Mouse (Mus musculus): ENCODE results near the gene Btbd3. TPM values are rescaled to one million over a fixed set of nuclear protein-coding genes. Genes with fewer than 3 reads are reported as not detected.
A peak's percentile ranks its signal among the peaks of the same experiment; 100 is the strongest.

Gene Btbd3
- polyA plus RNA-seq, 1 experiment = 6.7 TPM

DNA sequence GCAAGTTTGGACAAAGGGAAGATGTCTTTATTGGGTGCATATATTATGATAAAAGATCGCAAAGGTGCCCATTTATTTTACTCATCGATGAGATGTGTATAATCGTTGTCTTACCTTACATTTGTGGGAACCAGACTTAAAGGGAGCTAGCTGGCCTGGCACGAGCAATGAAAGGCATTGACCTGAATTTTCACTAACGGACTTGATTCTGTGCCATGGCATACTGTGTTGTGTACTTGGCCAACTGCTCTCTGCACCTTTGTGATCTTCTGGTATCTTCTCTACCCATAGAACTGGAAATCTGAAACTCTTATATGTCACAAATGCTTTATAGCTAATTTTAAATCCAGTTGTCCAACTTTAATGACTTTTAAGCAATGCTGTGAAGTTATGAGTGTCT, 220.9 kb downstream of the Btbd3 start:
- H3K36me3 ChIP-seq (ENCODE audit: control insufficient read depth, insufficient read depth, low read length) = no peaks in the 10 kb centered on the region
- no peaks in the 10 kb centered on the region for H3K27me3 ChIP-seq (replicated peaks; ENCODE audit: control insufficient read depth, insufficient read depth, low read length)
- DNase-seq = no peak
- TF ChIP-seq CTCF (conservative IDR thresholded peaks at IDR 0.05; ENCODE audit: insufficient read depth, insufficient read length, low read depth, low read length) (no peak), POLR2A (IDR thresholded peaks at IDR 0.05; ENCODE audit: low read depth, low read length) (no peak)
- no peaks in the 10 kb centered on the region for H3K4me1 ChIP-seq (ENCODE audit: control insufficient read depth, insufficient read depth, low read length)
- H3K27ac ChIP-seq (ENCODE audit: insufficient read depth, low read depth, low read length) = no peak overlapping the region
- H3K4me3 ChIP-seq (ENCODE audit: insufficient read depth, low read depth, low read length) = no peak overlapping the region
- 88% methylated on average over 5 of the region's 5 CpGs for WGBS

DNA sequence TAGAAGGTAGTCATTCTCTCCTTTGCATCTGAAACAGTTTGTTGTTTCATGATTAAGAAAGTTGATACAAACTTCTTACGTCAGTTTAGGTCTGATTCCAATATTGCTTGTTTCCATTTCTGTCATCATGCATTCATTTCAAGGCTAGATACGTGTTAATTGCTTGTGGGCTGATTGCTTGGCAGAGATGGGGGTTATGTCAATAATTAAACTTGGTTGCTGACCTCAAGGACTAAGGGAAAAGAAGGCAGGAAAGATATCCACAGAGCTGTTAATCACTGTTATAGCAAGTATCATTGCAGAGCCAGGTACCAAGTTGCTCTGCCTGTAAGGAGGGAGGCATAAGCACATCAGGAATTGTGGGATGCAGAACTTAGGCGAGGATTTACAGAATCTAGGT, 226.2 kb downstream of the Btbd3 start:
- H3K27ac ChIP-seq (ENCODE audit: insufficient read depth, low read depth, low read length) = no peak overlapping the region
- no peak for TF ChIP-seq CTCF (conservative IDR thresholded peaks at IDR 0.05; ENCODE audit: insufficient read depth, insufficient read length, low read depth, low read length)
- TF ChIP-seq POLR2A (IDR thresholded peaks at IDR 0.05; ENCODE audit: low read depth, low read length) = no peak
- DNase-seq = peak; percentile 66
- no peaks in the 10 kb centered on the region for H3K36me3 ChIP-seq (ENCODE audit: control insufficient read depth, insufficient read depth, low read length)
- WGBS = 39% methylated on average over 3 of the region's 3 CpGs
- H3K27me3 ChIP-seq (replicated peaks; ENCODE audit: control insufficient read depth, insufficient read depth, low read length) = no peaks in the 10 kb centered on the region
- H3K4me3 ChIP-seq (ENCODE audit: insufficient read depth, low read depth, low read length) = no peak overlapping the region
- H3K4me1 ChIP-seq (ENCODE audit: control insufficient read depth, insufficient read depth, low read length) = peaks cover 4% of the 10 kb centered on the region

DNA sequence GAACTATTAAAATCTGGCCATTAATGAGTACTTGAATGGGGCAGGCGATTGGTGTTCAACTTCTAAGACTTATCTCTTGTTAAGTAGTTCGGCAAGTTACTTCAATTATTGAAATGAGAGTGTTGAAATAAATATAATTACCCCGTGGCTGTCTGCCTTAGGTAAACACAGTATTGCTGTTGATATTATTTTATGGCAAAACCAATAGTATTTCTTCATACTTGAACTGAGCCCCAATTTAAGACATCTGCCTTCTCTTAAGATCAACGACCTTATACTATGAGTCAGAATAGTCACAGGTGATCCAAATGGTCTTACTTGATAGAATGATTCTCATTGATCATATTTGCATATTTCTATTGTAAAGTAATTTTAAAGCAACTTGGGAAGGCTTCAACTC, 228.5 kb downstream of the Btbd3 start:
- DNase-seq = no peak
- Histone ChIP-seq H3K36me3 (ENCODE audit: control insufficient read depth, insufficient read depth, low read length) (no peaks in the 10 kb centered on the region), H3K27ac (ENCODE audit: insufficient read depth, low read depth, low read length) (no peak overlapping the region), H3K27me3 (replicated peaks; ENCODE audit: control insufficient read depth, insufficient read depth, low read length) (no peaks in the 10 kb centered on the region), H3K4me3 (ENCODE audit: insufficient read depth, low read depth, low read length) (no peak overlapping the region), H3K4me1 (ENCODE audit: control insufficient read depth, insufficient read depth, low read length) (peaks cover 4% of the 10 kb centered on the region)
- TF ChIP-seq POLR2A (IDR thresholded peaks at IDR 0.05; ENCODE audit: low read depth, low read length) = no peak
- WGBS = 89% methylated on average over 4 of the region's 4 CpGs

DNA sequence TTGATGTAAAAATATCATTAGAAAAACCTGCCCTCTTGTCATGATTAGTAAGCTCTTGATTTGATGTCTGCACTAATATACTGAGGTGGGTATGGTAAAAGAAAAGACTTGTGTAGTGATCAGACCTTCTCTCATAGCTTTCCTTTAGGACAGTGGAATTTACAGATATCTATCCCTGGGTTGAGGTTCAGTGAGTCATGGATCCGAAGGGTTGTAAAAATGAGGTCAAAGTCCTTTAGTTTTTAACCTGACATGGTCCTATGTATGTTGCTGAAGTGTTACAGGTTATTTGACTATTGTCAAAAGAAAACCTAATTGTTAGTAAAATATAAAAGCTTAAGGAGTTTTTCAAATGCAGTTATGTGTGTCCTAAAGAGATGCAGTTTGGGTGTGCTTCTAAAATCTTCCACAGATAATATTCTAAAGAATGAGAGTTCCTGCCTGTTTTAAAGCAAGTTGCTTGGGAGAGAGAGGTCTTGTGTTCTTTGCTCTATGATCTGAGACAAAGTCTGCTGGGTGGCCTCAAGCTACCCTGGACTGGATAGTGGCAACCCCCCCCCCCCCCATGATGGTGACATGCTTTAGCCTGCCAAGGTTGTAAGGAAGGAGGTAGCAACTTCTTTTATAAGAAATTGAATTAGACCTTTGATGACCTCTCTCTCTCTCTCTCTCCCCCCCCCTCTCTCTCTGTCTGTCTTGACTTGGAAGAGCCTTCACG, 234.5 kb downstream of the Btbd3 start:
- TF ChIP-seq POLR2A (IDR thresholded peaks at IDR 0.05; ENCODE audit: low read depth, low read length) (no peak), CTCF (conservative IDR thresholded peaks at IDR 0.05; ENCODE audit: insufficient read depth, insufficient read length, low read depth, low read length) (no peak)

DNA sequence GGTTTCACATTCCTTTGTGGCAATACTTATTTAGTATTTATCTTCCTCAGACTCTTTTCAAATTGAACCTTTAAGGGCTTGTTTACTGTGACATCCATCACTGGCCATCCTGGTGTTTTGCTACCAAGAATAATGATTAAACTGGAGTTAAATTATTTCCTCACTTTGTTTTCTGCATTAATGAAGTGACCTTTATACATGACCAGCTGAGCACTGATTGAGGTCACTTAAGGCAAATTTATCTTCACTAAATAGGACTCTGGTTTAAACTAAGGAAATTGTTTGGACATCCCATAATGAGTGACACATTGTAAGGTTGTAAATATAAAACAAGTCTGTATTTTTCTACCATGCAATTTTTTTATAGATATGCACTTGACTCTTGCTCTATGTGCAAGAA, 235.8 kb downstream of the Btbd3 start:
- Histone ChIP-seq H3K27ac (ENCODE audit: insufficient read depth, low read depth, low read length) (no peak overlapping the region), H3K4me1 (ENCODE audit: control insufficient read depth, insufficient read depth, low read length) (peaks cover 7% of the 10 kb centered on the region; the same call in 1 of the 2 replicates), H3K27me3 (replicated peaks; ENCODE audit: control insufficient read depth, insufficient read depth, low read length) (no peaks in the 10 kb centered on the region), H3K4me3 (ENCODE audit: insufficient read depth, low read depth, low read length) (no peak overlapping the region), H3K36me3 (ENCODE audit: control insufficient read depth, insufficient read depth, low read length) (no peaks in the 10 kb centered on the region)
- peak; percentile 66 for DNase-seq
- TF ChIP-seq POLR2A (IDR thresholded peaks at IDR 0.05; ENCODE audit: low read depth, low read length) (no peak), CTCF (conservative IDR thresholded peaks at IDR 0.05; ENCODE audit: insufficient read depth, insufficient read length, low read depth, low read length) (no peak)

More for the DNA sequence above, 234.5 kb downstream of the Btbd3 start:
- Histone ChIP-seq H3K4me1 (ENCODE audit: control insufficient read depth, insufficient read depth, low read length) (peaks cover 7% of the 10 kb centered on the region; the same call in 1 of the 2 replicates), H3K4me3 (ENCODE audit: insufficient read depth, low read depth, low read length) (no peak overlapping the region), H3K36me3 (ENCODE audit: control insufficient read depth, insufficient read depth, low read length) (no peaks in the 10 kb centered on the region), H3K27ac (ENCODE audit: insufficient read depth, low read depth, low read length) (no peak overlapping the region), H3K27me3 (replicated peaks; ENCODE audit: control insufficient read depth, insufficient read depth, low read length) (no peaks in the 10 kb centered on the region)
- 69% methylated on average over 2 of the region's 2 CpGs for WGBS
- DNase-seq = peak; percentile 20

DNA sequence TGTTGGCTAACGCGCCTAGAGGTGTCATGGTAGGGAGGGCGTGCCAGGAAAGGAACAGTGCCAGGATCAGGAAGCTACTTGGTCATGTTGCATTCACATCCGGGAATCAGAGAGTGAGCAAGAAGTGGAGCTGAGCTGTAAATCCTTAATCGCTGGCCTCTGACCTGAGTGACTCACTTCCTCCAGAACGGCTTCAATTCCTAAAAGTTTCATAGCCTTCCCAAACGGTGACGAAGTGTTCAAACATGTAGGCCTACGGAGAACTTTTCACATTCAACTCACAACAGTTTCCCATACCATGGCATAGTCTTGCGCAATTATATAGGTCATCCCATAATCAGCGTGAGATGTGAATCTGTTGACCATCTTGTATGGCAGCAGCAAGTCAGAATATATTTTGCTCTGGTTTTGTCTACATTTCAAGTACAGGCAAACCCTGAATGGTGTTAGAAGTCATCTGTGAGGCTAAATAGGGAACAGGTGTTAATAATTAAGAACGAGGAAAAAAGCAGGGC, 247.6 kb downstream of the Btbd3 start:
- no peak overlapping the region for H3K4me3 ChIP-seq (ENCODE audit: insufficient read depth, low read depth, low read length)
- H3K27ac ChIP-seq (ENCODE audit: insufficient read depth, low read depth, low read length) = no peak overlapping the region
- peaks cover 5% of the 10 kb centered on the region for H3K4me1 ChIP-seq (ENCODE audit: control insufficient read depth, insufficient read depth, low read length)
- H3K36me3 ChIP-seq (ENCODE audit: control insufficient read depth, insufficient read depth, low read length) = no peaks in the 10 kb centered on the region
- TF ChIP-seq POLR2A (IDR thresholded peaks at IDR 0.05; ENCODE audit: low read depth, low read length) (no peak), CTCF (conservative IDR thresholded peaks at IDR 0.05; ENCODE audit: insufficient read depth, insufficient read length, low read depth, low read length) (no peak)
- DNase-seq = peak; percentile 36
- 66% methylated on average over 12 of the region's 12 CpGs for WGBS
- no peaks in the 10 kb centered on the region for H3K27me3 ChIP-seq (replicated peaks; ENCODE audit: control insufficient read depth, insufficient read depth, low read length)

DNA sequence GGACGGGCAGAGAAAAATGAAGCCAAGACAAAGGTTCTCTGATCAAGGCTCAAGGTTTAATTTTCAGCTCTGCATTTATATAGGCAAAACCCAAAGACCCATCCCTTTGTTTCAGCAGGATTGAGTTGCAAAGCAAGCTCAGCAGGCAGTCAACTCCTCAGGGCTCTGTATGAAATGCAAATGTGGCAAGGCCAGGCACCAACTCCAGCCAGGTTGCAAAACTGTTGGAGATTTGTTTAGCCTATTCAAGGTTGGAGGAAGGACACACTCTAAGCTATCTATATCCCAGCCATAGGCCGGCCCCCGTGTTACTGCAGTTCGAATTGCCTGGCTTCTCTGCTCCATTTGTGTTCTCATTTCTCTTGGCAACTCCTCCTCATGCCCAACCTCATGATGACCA, 259.2 kb downstream of the Btbd3 start:
- H3K4me3 ChIP-seq (ENCODE audit: insufficient read depth, low read depth, low read length) = no peak overlapping the region
- 45% methylated on average over 4 of the region's 4 CpGs for WGBS
- no peak for DNase-seq
- H3K27ac ChIP-seq (ENCODE audit: insufficient read depth, low read depth, low read length) = no peak overlapping the region
- TF ChIP-seq POLR2A (IDR thresholded peaks at IDR 0.05; ENCODE audit: low read depth, low read length) = no peak
- TF ChIP-seq CTCF (conservative IDR thresholded peaks at IDR 0.05; ENCODE audit: insufficient read depth, insufficient read length, low read depth, low read length) = no peak
- no peaks in the 10 kb centered on the region for H3K4me1 ChIP-seq (ENCODE audit: control insufficient read depth, insufficient read depth, low read length)
- H3K36me3 ChIP-seq (ENCODE audit: control insufficient read depth, insufficient read depth, low read length) = no peaks in the 10 kb centered on the region
- no peaks in the 10 kb centered on the region for H3K27me3 ChIP-seq (replicated peaks; ENCODE audit: control insufficient read depth, insufficient read depth, low read length)
